Mouse (Mus musculus): ENCODE results near the gene Ano5.

DNA sequence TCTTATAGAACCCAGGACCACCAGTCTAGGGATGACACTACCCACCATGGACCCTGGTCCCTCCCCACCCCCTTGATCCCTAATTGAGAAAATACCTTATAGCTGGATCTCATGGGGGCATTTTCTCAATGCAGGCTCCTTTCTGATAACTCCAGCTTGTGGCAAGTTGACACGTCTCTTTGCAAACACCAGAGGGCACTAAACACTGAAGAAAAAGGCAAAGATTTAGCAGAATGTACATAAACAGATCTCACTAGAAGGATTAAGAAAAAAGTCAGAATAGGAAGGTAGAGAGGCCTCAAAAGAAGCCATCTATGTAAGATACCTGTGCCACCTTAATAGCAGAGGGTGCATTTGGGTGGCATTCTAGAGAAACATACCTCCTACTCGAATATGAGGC, 11.4 kb upstream of the Ano5 start:
- TF ChIP-seq POLR2A (IDR thresholded peaks at IDR 0.05; ENCODE audit: borderline replicate concordance, control insufficient read depth, low read depth, low read length) (no peak), CTCF (IDR thresholded peaks at IDR 0.05; ENCODE audit: control insufficient read depth, insufficient read depth, low read length) (no peak)
